Mouse (Mus musculus): ENCODE measurements around the gene Tax1bp1.

Tax1bp1 gene

GRCm38 (mm10) chr6:52796691-52797090 lies 83.2 kb downstream of the Tax1bp1 start:
- no peak for DNase-seq (ENCODE audit: low spot score in 2 of 2)

- no peak for DNase-seq (ENCODE audit: low spot score in 2 of 2)
These were observed 83.8 kb downstream of the Tax1bp1 start for GRCm38 (mm10) chr6:52797252-52797800.

- no peak for DNase-seq (ENCODE audit: low spot score in 2 of 2)
These were observed 88.7 kb downstream of the Tax1bp1 start for GRCm38 (mm10) chr6:52802181-52802580.

GRCm38 (mm10) chr6:52805237-52805856 lies 91.8 kb downstream of the Tax1bp1 start:
- DNase-seq (ENCODE audit: low spot score in 2 of 2), result no peak
